Mouse (Mus musculus) ES-Bruce4 (cell line): ENCODE data around the gene Svs5.
A peak's percentile ranks its signal among the peaks of the same experiment; 100 is the strongest.

Experiments used
- CTCF ChIP-seq: IDR thresholded peaks from one replicate; pipeline ENCODE4 v1.8.1; 2011; ENCODE audit warnings: low read depth, low read length
- EP300 ChIP-seq: IDR thresholded peaks from 2 replicates; pipeline ENCODE4 v1.6.1; 2011; ENCODE audit warnings: low read depth, low read length; ENCODE audit not compliant: insufficient read depth
- POLR2A ChIP-seq: IDR thresholded peaks from one replicate; pipeline ENCODE4 v1.8.1; 2011; ENCODE audit warnings: low read length; ENCODE audit not compliant: insufficient read depth

DNA sequence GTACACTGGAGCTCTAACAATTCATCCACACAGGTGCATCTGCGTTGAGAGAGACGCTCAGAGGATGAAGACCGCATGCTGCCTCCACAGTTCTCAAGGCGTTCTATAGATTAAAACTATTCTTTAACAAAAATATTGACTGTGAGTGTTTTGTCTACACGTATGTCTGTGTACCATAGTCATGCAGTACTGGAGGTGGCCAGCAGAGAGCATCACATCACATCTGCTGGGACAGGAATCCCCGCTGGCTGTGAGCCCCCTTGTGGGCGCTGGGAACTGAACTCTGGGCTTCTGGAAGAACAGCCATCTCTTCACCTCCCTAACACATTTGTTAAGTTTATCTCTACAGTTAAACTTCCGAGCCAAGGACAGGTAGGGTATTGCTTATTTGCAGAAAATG, 49.2 kb downstream of the Svs5 start:
- TF ChIP-seq CTCF (peak; percentile 94), POLR2A (no peak), EP300 (no peak)
